Mouse (Mus musculus): ENCODE measurements around the gene Mmgt2.

DNA sequence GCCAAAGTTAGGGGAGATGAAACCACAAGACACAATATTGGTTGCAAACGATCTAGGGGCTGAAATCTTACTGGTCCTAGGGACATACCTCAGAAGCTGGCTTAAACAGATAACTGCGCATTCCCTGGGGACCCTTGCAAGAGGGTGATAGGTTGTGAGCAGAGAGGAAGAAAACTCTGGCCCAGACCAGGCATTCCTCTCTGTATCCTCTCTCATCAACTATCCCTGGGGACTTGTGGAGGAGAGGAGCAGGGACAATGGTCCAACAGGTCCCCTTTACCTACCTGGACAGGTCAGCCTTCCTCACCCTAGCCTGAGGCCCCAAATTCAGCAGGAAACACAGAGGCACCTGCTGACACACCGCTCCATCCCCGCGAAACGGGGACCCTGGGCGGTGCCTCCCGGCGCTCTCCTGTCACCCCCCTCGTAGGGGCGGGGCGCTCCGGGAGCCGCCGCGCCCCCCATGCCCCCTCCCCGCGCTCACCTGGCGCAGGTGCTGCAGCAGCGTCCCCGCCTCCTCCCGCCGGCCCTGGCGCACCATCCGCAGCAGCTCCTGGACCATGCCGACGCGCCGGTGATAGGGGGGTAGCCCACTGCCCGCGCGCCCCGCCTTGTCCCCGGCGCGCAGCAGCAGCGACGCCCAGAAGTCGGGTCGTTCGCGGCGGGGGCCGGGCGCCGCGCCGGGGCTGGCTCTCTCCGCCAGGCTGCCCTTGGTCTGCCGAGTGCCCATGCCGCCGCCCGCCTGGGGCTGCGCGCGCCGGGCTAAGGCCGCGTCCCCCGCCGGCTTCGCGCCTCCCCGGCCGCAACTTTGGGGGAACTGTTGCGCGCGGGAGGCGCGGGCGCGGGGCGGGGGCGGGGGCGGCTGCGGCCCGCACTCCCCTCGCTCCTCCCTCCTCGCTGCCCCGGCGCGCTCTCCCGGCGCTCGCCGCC, 538 bp upstream of the Mmgt2 start, which contains the start of gene Lrrc75a:
- TF ChIP-seq CTCF (IDR thresholded peaks at IDR 0.05; ENCODE audit: extremely low read depth, insufficient read depth, low read length), result no peak
- TF ChIP-seq POLR2A (IDR thresholded peaks at IDR 0.05; ENCODE audit: extremely low read depth, insufficient read depth, low read length), result no peak
